Mouse (Mus musculus) forebrain, embryonic 12.5 days (tissue): ENCODE results near the gene Mta3. TPM values are rescaled to one million over a fixed set of nuclear protein-coding genes. Genes with fewer than 3 reads are reported as not detected.

Source experiments
- ATAC-seq: fragments of 200-750 bp; cut with Nextera tagmentation; 2 replicates; pipeline ENCODE4 v1.8.0; 2017; ENCODE audit warnings: moderate TSS enrichment; ENCODE audit not compliant: low FRiP score
- H3K27ac ChIP-seq: fragments of 300-500 bp; sonication (generic); 2 replicates; pipeline ENCODE4 v1.5.1; 2016; ENCODE audit warnings: mild to moderate bottlenecking
- H3K27me3 ChIP-seq: fragments of 300-500 bp; sonication (generic); 2 replicates; pipeline ENCODE4 v1.6.1; 2016; ENCODE audit warnings: mild to moderate bottlenecking
- H3K36me3 ChIP-seq: fragments of 300-500 bp; sonication (generic); replicated peaks from 2 replicates; pipeline ENCODE4 v1.6.1; 2016; ENCODE audit warnings: mild to moderate bottlenecking
- H3K4me1 ChIP-seq: fragments of 300-500 bp; sonication (generic); 2 replicates; pipeline ENCODE4 v1.6.1; 2016
- H3K4me2 ChIP-seq: fragments of 300-500 bp; sonication (generic); 2 replicates; pipeline ENCODE4 v1.6.1; 2016; ENCODE audit warnings: mild to moderate bottlenecking, moderate library complexity
- H3K4me3 ChIP-seq: fragments of 300-500 bp; sonication (generic); replicated peaks from 2 replicates; pipeline ENCODE4 v1.5.1; 2016; ENCODE audit warnings: mild to moderate bottlenecking
- H3K9ac ChIP-seq: fragments of 300-500 bp; sonication (generic); 2 replicates; pipeline ENCODE4 v1.6.1; 2016; ENCODE audit warnings: mild to moderate bottlenecking
- H3K9me3 ChIP-seq: fragments of 300-500 bp; sonication (generic); 2 replicates; pipeline ENCODE4 v1.6.1; 2016
- WGBS: fragments of 180-500 bp; shearing (Covaris S2); methylation state at CpG from one replicate; pipeline ENCODE4 v1.1.7; 2016; 5-methylcytosine and 5-hydroxymethylcytosine counted together
- polyA plus RNA-seq: library from polyadenylated mRNA; unstranded; fragments of >200 nt; fragmentation: Nextera tagmentation; extraction: Ambion mirVana; gene quantifications from 2 replicates; pipeline ENCODE4 v1.2.1, GENCODE M21; 2016

Mta3 gene
- polyA plus RNA-seq, 1 experiment from 2014 or later, result 36.9 TPM

GRCm38 (mm10) chr17:83847100-83847499 lies 141.1 kb downstream of the Mta3 start:
- Histone ChIP-seq H3K36me3 (no peaks in the 10 kb centered on the region), H3K9ac (no peak overlapping the region), H3K4me2 (no peak overlapping the region), H3K27ac (no peak overlapping the region), H3K27me3 (peaks cover 4% of the 10 kb centered on the region; the same call in 1 of the 2 replicates), H3K9me3 (no peaks in the 10 kb centered on the region), H3K4me1 (peaks cover 22% of the 10 kb centered on the region), H3K4me3 (no peak overlapping the region)
- whole genome bisulfite sequencing, result 87% methylated on average over 6 of the region's 6 CpGs
- ATAC-seq, result no peak

DNA sequence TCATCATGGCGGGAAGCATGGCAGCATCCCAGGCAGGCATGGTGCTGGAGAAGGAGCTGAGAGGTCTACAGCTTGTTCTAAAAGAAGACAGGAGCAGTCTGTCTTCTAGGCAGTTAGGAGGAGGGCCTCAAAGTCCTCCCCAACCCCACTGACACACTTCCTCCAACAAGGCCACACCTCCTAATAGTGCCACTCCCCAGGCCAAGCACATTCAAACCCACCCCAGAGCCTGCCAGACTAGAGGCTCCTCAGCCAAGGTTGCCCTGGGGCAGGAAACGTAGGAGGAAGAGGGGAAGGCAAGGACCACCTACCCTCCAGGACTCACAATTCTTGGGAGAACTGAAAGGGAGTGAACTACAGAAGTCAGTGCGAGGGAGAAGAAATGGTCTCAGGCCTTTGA lies 141.9 kb downstream of the Mta3 start, which contains the start of gene Haao:
TSS of gene Haao (minus strand) at position 149 of the 400 bp plus-strand sequence.
- peak within 1 kb of the TSS; percentile 36; the same call in 1 of the 2 replicates for H3K27ac ChIP-seq
- ATAC-seq, result no peak
- peaks cover 4% of the 10 kb centered on the region; the same call in 1 of the 2 replicates for H3K27me3 ChIP-seq
- H3K9ac ChIP-seq, result no peak within 1 kb of the TSS
- H3K36me3 ChIP-seq, result no peaks in the 10 kb centered on the region
- 86% methylated on average over 3 of the region's 3 CpGs for whole genome bisulfite sequencing
- peaks cover 22% of the 10 kb centered on the region for H3K4me1 ChIP-seq
- no peak within 1 kb of the TSS for H3K4me3 ChIP-seq
- H3K9me3 ChIP-seq, result no peaks in the 10 kb centered on the region
- no peak within 1 kb of the TSS for H3K4me2 ChIP-seq

- 64% methylated on average over 4 of the region's 4 CpGs for WGBS
- Histone ChIP-seq H3K27me3 (peaks cover 4% of the 10 kb centered on the region; the same call in 1 of the 2 replicates), H3K36me3 (no peaks in the 10 kb centered on the region), H3K27ac (no peak overlapping the region), H3K4me3 (no peak overlapping the region), H3K4me2 (no peak overlapping the region), H3K4me1 (peaks cover 22% of the 10 kb centered on the region), H3K9ac (no peak overlapping the region), H3K9me3 (no peaks in the 10 kb centered on the region)
- ATAC-seq, result no peak
These were observed 142.5 kb downstream of the Mta3 start for GRCm38 (mm10) chr17:83848482-83848881.

GRCm38 (mm10) chr17:83849081-83849675 lies 143.2 kb downstream of the Mta3 start:
- 39% methylated on average over 12 of the region's 12 CpGs for WGBS
- H3K9ac ChIP-seq, result no peak overlapping the region
- H3K4me1 ChIP-seq, result peaks cover 19% of the 10 kb centered on the region
- peaks cover 4% of the 10 kb centered on the region; the same call in 1 of the 2 replicates for H3K27me3 ChIP-seq
- ATAC-seq, result peak; percentile 71; the same call in 1 of the 2 replicates
- peak overlapping the region; percentile 36; the same call in 1 of the 2 replicates for H3K27ac ChIP-seq
- H3K4me2 ChIP-seq, result no peak overlapping the region
- no peaks in the 10 kb centered on the region for H3K36me3 ChIP-seq
- no peak overlapping the region for H3K4me3 ChIP-seq
- H3K9me3 ChIP-seq, result no peaks in the 10 kb centered on the region

DNA sequence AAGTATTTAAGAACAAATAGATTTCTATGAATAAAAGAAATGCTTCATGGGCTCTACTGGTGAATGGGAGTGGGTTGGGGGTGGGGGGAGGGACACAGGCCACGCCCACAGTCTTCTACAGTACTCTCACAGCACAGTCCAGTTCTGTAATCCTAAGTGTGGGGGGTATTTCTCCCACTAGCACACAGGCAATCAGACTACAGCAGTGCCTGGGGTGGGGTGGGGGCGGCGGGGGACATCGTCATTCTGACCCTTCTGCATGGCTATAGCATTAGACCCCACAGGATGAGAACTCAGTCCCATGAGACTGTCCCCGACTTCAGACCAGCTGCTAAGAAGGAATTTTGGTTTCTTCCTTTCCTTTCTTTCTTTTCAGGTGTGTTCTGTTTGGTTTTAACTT lies 143.8 kb downstream of the Mta3 start:
- Histone ChIP-seq H3K27me3 (peaks cover 4% of the 10 kb centered on the region; the same call in 1 of the 2 replicates), H3K9ac (no peak overlapping the region), H3K9me3 (no peaks in the 10 kb centered on the region), H3K4me2 (no peak overlapping the region), H3K4me3 (no peak overlapping the region), H3K27ac (no peak overlapping the region), H3K36me3 (no peaks in the 10 kb centered on the region), H3K4me1 (peaks cover 19% of the 10 kb centered on the region)
- 0 out of 2 replicates have a peak, but pooled peaks have one; percentile 9 for ATAC-seq
- WGBS, result 92% methylated on average over 5 of the region's 5 CpGs

DNA sequence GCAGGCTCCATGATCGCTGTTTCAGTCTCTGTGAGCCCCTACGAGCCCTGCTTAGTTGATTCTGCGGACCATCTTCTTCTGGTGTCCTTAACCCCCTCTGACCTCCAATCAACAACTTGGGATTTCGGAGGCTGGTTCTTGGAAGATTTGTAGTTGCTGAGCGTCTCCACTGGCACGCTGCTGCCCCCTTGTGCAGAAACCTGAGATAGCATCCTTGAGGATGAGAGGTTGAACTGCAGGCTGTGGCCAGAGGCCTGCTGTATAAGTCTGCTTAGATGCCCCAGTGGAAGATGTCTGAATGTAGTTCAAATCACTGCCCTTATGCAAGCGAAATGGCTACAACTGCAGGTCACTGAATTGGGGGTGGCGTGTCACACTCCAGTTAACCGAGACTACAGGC lies 144.5 kb downstream of the Mta3 start:
- no peak; the same call in 1 of the 2 replicates for ATAC-seq
- no peak overlapping the region for H3K9ac ChIP-seq
- H3K4me2 ChIP-seq, result no peak overlapping the region
- WGBS, result 16% methylated on average over 9 of the region's 9 CpGs
- peaks cover 4% of the 10 kb centered on the region; the same call in 1 of the 2 replicates for H3K27me3 ChIP-seq
- no peak overlapping the region for H3K4me3 ChIP-seq
- no peak overlapping the region for H3K27ac ChIP-seq
- H3K36me3 ChIP-seq, result no peaks in the 10 kb centered on the region
- no peaks in the 10 kb centered on the region for H3K9me3 ChIP-seq
- peaks cover 19% of the 10 kb centered on the region for H3K4me1 ChIP-seq

DNA sequence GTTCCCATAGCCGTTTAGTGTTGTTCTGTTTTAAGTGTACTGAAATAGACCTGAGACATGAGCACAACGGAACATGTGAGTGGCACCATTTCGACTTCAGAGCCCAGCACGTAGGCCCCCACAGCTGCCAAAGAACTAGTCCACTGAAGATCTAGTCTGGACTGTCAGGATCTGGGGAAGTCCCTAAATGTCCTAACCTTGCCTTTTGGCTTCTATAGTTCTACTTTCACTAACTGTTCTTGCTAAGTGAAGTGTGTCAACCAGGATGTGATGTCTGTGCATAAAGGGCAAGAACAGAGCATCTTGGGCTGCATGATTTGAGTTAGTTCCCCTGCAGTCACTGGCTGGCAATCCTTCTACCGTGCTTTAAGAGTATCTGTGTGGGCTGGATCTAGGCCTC lies 144.9 kb downstream of the Mta3 start:
- no peak overlapping the region for H3K4me2 ChIP-seq
- no peaks in the 10 kb centered on the region for H3K9me3 ChIP-seq
- H3K4me1 ChIP-seq, result peaks cover 19% of the 10 kb centered on the region
- ATAC-seq, result no peak
- WGBS, result 86% methylated on average over 5 of the region's 5 CpGs
- no peaks in the 10 kb centered on the region for H3K36me3 ChIP-seq
- H3K4me3 ChIP-seq, result no peak overlapping the region
- H3K27ac ChIP-seq, result no peak overlapping the region
- peaks cover 4% of the 10 kb centered on the region; the same call in 1 of the 2 replicates for H3K27me3 ChIP-seq
- no peak overlapping the region for H3K9ac ChIP-seq

DNA sequence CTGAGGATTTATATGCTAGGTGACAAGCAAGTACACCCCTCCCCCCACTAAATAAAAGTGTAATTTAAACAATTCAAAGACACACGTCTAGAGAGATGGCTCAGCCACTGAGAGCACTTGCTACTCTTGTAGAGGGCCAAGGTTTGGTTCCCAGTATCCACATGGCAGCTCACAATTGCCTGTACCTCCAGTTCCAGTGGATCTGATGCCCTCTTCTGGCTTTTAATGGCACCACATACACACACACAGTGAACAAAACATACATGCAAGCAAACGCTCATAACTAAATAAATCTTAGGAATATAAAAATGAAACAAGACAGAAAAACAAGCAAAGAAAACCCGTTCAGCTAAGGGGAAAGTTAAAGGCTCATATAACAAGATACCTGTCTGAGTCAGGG lies 147.9 kb downstream of the Mta3 start:
- H3K4me3 ChIP-seq, result no peak overlapping the region
- H3K4me1 ChIP-seq, result peaks cover 15% of the 10 kb centered on the region
- peaks cover 4% of the 10 kb centered on the region; the same call in 1 of the 2 replicates for H3K27me3 ChIP-seq
- no peak for ATAC-seq
- WGBS, result 41% methylated on average over 3 of the region's 3 CpGs
- H3K9me3 ChIP-seq, result no peaks in the 10 kb centered on the region
- no peak overlapping the region for H3K9ac ChIP-seq
- no peak overlapping the region for H3K4me2 ChIP-seq
- no peak overlapping the region for H3K27ac ChIP-seq
- H3K36me3 ChIP-seq, result no peaks in the 10 kb centered on the region

DNA sequence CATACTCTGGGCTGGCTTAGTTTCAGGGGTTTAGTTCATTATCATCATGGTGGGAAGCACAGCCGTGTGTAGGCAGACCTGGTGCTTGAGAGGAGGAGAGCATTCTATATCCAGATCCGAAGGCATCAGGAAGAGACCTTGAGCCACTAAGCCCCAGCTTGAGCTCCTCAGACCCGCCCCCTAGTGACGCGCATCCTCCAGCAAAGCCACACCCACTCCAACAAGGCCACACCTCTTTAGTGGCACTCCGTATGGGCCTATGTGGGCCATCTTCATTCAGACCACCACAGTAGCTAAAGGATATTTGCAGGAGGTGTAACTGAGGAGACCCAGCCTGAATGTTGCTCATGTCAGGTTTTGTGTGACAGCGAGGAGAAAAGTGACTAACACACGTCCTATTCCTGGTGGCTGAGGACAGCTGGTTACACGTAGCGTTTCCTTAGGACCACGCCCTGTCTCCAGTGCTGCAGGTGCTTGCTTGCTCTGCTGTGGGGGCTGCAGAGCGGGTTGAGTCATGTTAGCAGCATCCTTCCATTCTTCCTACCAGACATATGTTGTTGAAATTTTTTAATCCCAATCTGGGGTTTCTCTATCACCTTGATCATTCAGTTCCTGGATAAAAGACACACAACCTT lies 148.4 kb downstream of the Mta3 start:
- 49% methylated on average over 12 of the region's 12 CpGs for WGBS
- Histone ChIP-seq H3K27me3 (peaks cover 4% of the 10 kb centered on the region; the same call in 1 of the 2 replicates), H3K4me2 (no peak overlapping the region), H3K27ac (no peak overlapping the region), H3K36me3 (no peaks in the 10 kb centered on the region), H3K4me3 (no peak overlapping the region), H3K4me1 (peaks cover 10% of the 10 kb centered on the region), H3K9ac (no peak overlapping the region), H3K9me3 (no peaks in the 10 kb centered on the region)
- ATAC-seq, result no peak

- no peak overlapping the region for H3K9ac ChIP-seq
- H3K9me3 ChIP-seq, result no peaks in the 10 kb centered on the region
- no peak for ATAC-seq
- H3K4me1 ChIP-seq, result peaks cover 5% of the 10 kb centered on the region; the same call in 1 of the 2 replicates
- H3K27me3 ChIP-seq, result peaks cover 1% of the 10 kb centered on the region
- H3K4me3 ChIP-seq, result no peak overlapping the region
- H3K36me3 ChIP-seq, result no peaks in the 10 kb centered on the region
- 90% methylated on average over 7 of the region's 7 CpGs for WGBS
- no peak overlapping the region for H3K27ac ChIP-seq
- H3K4me2 ChIP-seq, result no peak overlapping the region
These were observed 152.4 kb downstream of the Mta3 start for GRCm38 (mm10) chr17:83858413-83858812.

DNA sequence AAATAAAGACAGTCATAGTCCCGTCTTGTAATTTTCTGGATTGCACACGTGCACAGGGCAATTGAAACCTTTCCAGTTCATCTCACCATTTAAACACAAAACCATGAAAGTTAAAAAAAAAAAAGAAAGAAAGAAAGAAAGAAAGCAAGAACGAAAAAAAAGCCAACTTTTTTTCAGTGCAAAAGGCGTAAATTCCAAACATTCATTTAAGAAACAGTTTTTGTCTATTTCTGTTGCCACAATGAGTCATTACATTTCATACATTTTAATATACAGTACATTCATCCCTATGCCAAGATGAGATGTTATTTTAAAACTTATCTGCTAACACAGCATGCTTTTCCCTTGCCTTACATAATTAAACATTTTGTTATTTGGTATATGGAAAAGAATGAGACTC lies 153.7 kb downstream of the Mta3 start:
- Histone ChIP-seq H3K27ac (no peak overlapping the region), H3K4me3 (no peak overlapping the region), H3K4me2 (no peak overlapping the region), H3K36me3 (no peaks in the 10 kb centered on the region), H3K27me3 (peaks cover 8% of the 10 kb centered on the region), H3K4me1 (peaks cover 5% of the 10 kb centered on the region; the same call in 1 of the 2 replicates), H3K9ac (no peak overlapping the region), H3K9me3 (0 out of 2 replicates have a peak, but pooled peaks cover 3% of the 10 kb centered on the region)
- 88% methylated on average over 4 of the region's 4 CpGs for WGBS
- ATAC-seq, result no peak

- Histone ChIP-seq H3K27ac (no peak overlapping the region), H3K36me3 (no peaks in the 10 kb centered on the region), H3K4me1 (peaks cover 5% of the 10 kb centered on the region; the same call in 1 of the 2 replicates), H3K9me3 (0 out of 2 replicates have a peak, but pooled peaks cover 3% of the 10 kb centered on the region), H3K27me3 (peaks cover 12% of the 10 kb centered on the region), H3K4me3 (no peak overlapping the region), H3K9ac (no peak overlapping the region), H3K4me2 (no peak overlapping the region)
- no peak for ATAC-seq
- WGBS, result 87% methylated on average over 7 of the region's 7 CpGs
These were observed 154.3 kb downstream of the Mta3 start for GRCm38 (mm10) chr17:83860224-83860623.
